Mouse (Mus musculus): ENCODE results near the gene Actn2. TPM values are rescaled to one million over a fixed set of nuclear protein-coding genes. Genes with fewer than 3 reads are reported as not detected.

The Actn2 gene
- polyA plus RNA-seq, 1 experiment, result 0.07 TPM

- no peak for TF ChIP-seq USF1 (IDR thresholded peaks at IDR 0.05; ENCODE audit: low read depth)
- no peak for TF ChIP-seq FOSL1 (IDR thresholded peaks at IDR 0.05; ENCODE audit: insufficient read depth, low read length, poor library complexity, severe bottlenecking)
- no peak for TF ChIP-seq CEBPB (IDR thresholded peaks at IDR 0.05; ENCODE audit: low read depth)
- no peak for TF ChIP-seq MYOG (IDR thresholded peaks at IDR 0.05; ENCODE audit: control insufficient read depth, extremely low read depth, insufficient read length)
- TF ChIP-seq MAX (IDR thresholded peaks at IDR 0.05), result no peak
- no peak for TF ChIP-seq MYOD1 (IDR thresholded peaks at IDR 0.05; ENCODE audit: control insufficient read depth, insufficient read length, low read depth)
- TF ChIP-seq CTCF (IDR thresholded peaks at IDR 0.05; ENCODE audit: control insufficient read depth, insufficient read depth, insufficient read length), result no peak
- peaks cover 68% of the 10 kb centered on the region for H3K36me3 ChIP-seq (ENCODE audit: control insufficient read depth, insufficient read depth)
- H3K79me2 ChIP-seq (ENCODE audit: control insufficient read depth, insufficient read depth), result no peaks in the 10 kb centered on the region
- no peaks in the 10 kb centered on the region for H3K27me3 ChIP-seq (ENCODE audit: control insufficient read depth, insufficient read depth, insufficient read length)
- no peaks in the 10 kb centered on the region for H3K79me3 ChIP-seq (ENCODE audit: low read depth)
- no peak overlapping the region for H3K4me3 ChIP-seq (ENCODE audit: insufficient read depth, poor library complexity, severe bottlenecking)
- no peak overlapping the region for H3ac ChIP-seq (ENCODE audit: control insufficient read depth, insufficient read length, low read depth)
Observed at GRCm38 (mm10) chr13:12228248-12228647, 112.3 kb downstream of the Actn2 start.

GRCm38 (mm10) chr13:12227606-12228005, 113.0 kb downstream of the Actn2 start:
- no peak for TF ChIP-seq FOSL1 (IDR thresholded peaks at IDR 0.05; ENCODE audit: insufficient read depth, low read length, poor library complexity, severe bottlenecking)
- no peak for TF ChIP-seq USF1 (IDR thresholded peaks at IDR 0.05; ENCODE audit: low read depth)
- TF ChIP-seq CEBPB (IDR thresholded peaks at IDR 0.05; ENCODE audit: low read depth), result no peak
- no peak for TF ChIP-seq MYOD1 (IDR thresholded peaks at IDR 0.05; ENCODE audit: control insufficient read depth, insufficient read length, low read depth)
- no peak for TF ChIP-seq CTCF (IDR thresholded peaks at IDR 0.05; ENCODE audit: control insufficient read depth, insufficient read depth, insufficient read length)
- no peak for TF ChIP-seq MAX (IDR thresholded peaks at IDR 0.05)
- TF ChIP-seq MYOG (IDR thresholded peaks at IDR 0.05; ENCODE audit: control insufficient read depth, extremely low read depth, insufficient read length), result no peak

More at GRCm38 (mm10) chr13:12227606-12228005, 113.0 kb downstream of the Actn2 start:
- no peaks in the 10 kb centered on the region for H3K27me3 ChIP-seq (ENCODE audit: control insufficient read depth, insufficient read depth, insufficient read length)
- H3K79me3 ChIP-seq (ENCODE audit: low read depth), result no peaks in the 10 kb centered on the region
- H3K36me3 ChIP-seq (ENCODE audit: control insufficient read depth, insufficient read depth), result peaks cover 69% of the 10 kb centered on the region
- H3K4me3 ChIP-seq (ENCODE audit: insufficient read depth, poor library complexity, severe bottlenecking), result no peak overlapping the region
- no peaks in the 10 kb centered on the region for H3K79me2 ChIP-seq (ENCODE audit: control insufficient read depth, insufficient read depth)
- H3ac ChIP-seq (ENCODE audit: control insufficient read depth, insufficient read length, low read depth), result no peak overlapping the region

Other genes with a start within 250 kb of the Actn2 start
- not detected for gene Ryr2, start 233.8 kb downstream of the Actn2 start, polyA plus RNA-seq (2012; fragmentation: generic; extraction: Trizol)
- 5.6 TPM for gene Mtr, start 82.6 kb downstream of the Actn2 start, polyA plus RNA-seq (2012; fragmentation: generic; extraction: Trizol)
- gene Heatr1, start 54.3 kb upstream of the Actn2 start, polyA plus RNA-seq (2012; fragmentation: generic; extraction: Trizol), result 27.6 TPM
- 16.3 TPM for gene Lgals8, start 124.2 kb upstream of the Actn2 start, polyA plus RNA-seq (2012; fragmentation: generic; extraction: Trizol)
- gene Edaradd, start 179.7 kb upstream of the Actn2 start, polyA plus RNA-seq (2012; fragmentation: generic; extraction: Trizol), result not detected
- 1.3 TPM for gene Ero1lb, start 225.1 kb upstream of the Actn2 start, polyA plus RNA-seq (2012; fragmentation: generic; extraction: Trizol)

Data from C2C12 (cell line).